Mouse (Mus musculus): ENCODE measurements around the gene Pdk1.

GRCm38 (mm10) chr2:71938716-71939393 is 65.8 kb downstream of the Pdk1 start:
- TF ChIP-seq CTCF (IDR thresholded peaks at IDR 0.05; ENCODE audit: borderline replicate concordance, extremely low read depth, insufficient read depth, insufficient read length), result no peak
- no peak for TF ChIP-seq POLR2A (IDR thresholded peaks at IDR 0.05; ENCODE audit: borderline replicate concordance, extremely low read depth, insufficient read depth, insufficient read length, poor library complexity, severe bottlenecking)
